Mouse (Mus musculus) layer of hippocampus, adult 11-12 months (tissue): Measurements from ENCODE around the gene Slc32a1.

ENCODE experiments used
- DNase-seq: peaks from one replicate; pipeline ENCODE4 v3.0.0; 2022; ENCODE audit warnings: low spot score

Slc32a1 gene

GRCm38 (mm10) chr2:158665098-158665497 lies 54.5 kb downstream of the Slc32a1 start, which contains the start of gene Ppp1r16b:
Ppp1r16b (plus strand) TSS chr2:158665398.
- no peak for DNase-seq
